Mouse (Mus musculus): ENCODE data around the gene Olfr139. TPM values are rescaled to one million over a fixed set of nuclear protein-coding genes. Genes with fewer than 3 reads are reported as not detected.

Olfr139 gene
- not detected for total RNA-seq (2021)
- long read RNA-seq, experiment 1: 0 reads
- long read RNA-seq, experiment 2: 0 reads

GRCm38 (mm10) chr11:74056451-74056850, at the start of gene Olfr139, which contains the start of gene Olfr399:
Gene Olfr139 (minus strand): TSS chr11:74056551.
Gene Olfr399 (minus strand): TSS chr11:74056615.
- intact Hi-C loops (cut with DNase I): no loop called here
- no peak for DNase-seq
- no peak for TF ChIP-seq CTCF (IDR thresholded peaks at IDR 0.05)
- Histone ChIP-seq H3K27ac (no peak within 1 kb of the TSS), H3K4me3 (no peak within 1 kb of the TSS)

- no peak for TF ChIP-seq CTCF (IDR thresholded peaks at IDR 0.05)
- DNase-seq: no peak
- Histone ChIP-seq H3K4me3 (no peak overlapping the region), H3K27ac (no peak overlapping the region)
- intact Hi-C loops (cut with DNase I): no loop called here
Measured at GRCm38 (mm10) chr11:74105066-74105465, 48.7 kb upstream of the Olfr139 start.

GRCm38 (mm10) chr11:74101507-74101906, 45.2 kb upstream of the Olfr139 start:
- Histone ChIP-seq H3K27ac (no peak overlapping the region), H3K4me3 (no peak overlapping the region)
- intact Hi-C loops (cut with DNase I): no loop called here
- no peak for TF ChIP-seq CTCF (IDR thresholded peaks at IDR 0.05)
- no peak for DNase-seq

GRCm38 (mm10) chr11:74100724-74101123, 44.4 kb upstream of the Olfr139 start:
- H3K27ac ChIP-seq: no peak overlapping the region
- no peak overlapping the region for H3K4me3 ChIP-seq
- TF ChIP-seq CTCF (IDR thresholded peaks at IDR 0.05): no peak
- intact Hi-C loops (cut with DNase I): no loop called here
- no peak for DNase-seq

- DNase-seq: no peak
- H3K27ac ChIP-seq: no peak within 1 kb of the TSS
- H3K4me3 ChIP-seq: no peak within 1 kb of the TSS
- intact Hi-C loops (cut with DNase I): no loop called here
- no peak for TF ChIP-seq CTCF (IDR thresholded peaks at IDR 0.05)
Measured at GRCm38 (mm10) chr11:74069655-74070054, 13.3 kb upstream of the Olfr139 start, which contains the start of gene Zfp616. Gene Zfp616 (plus strand): TSS chr11:74069955.

- H3K4me3 ChIP-seq: no peak overlapping the region
- intact Hi-C loops (cut with DNase I): no loop called here
- no peak overlapping the region for H3K27ac ChIP-seq
- no peak for TF ChIP-seq CTCF (IDR thresholded peaks at IDR 0.05)
- DNase-seq: no peak
Measured at GRCm38 (mm10) chr11:74051347-74051746, 5.0 kb downstream of the Olfr139 start.

Other genes with a start within 250 kb of the Olfr139 start
- not detected for gene Olfr392, start 239.5 kb downstream of the Olfr139 start, total RNA-seq (2021)
- gene Olfr393, start 205.1 kb downstream of the Olfr139 start, total RNA-seq (2021): not detected
- gene Olfr394, start 165.8 kb downstream of the Olfr139 start, total RNA-seq (2021): not detected
- gene Olfr395, start 147.3 kb downstream of the Olfr139 start, total RNA-seq (2021): not detected
- gene Olfr23, start 119.9 kb downstream of the Olfr139 start, total RNA-seq (2021): not detected
- gene Olfr397, start 95.7 kb downstream of the Olfr139 start, total RNA-seq (2021): not detected
- gene Olfr398, start 66.1 kb downstream of the Olfr139 start, total RNA-seq (2021): not detected
- gene Olfr399, start 64 bp upstream of the Olfr139 start, total RNA-seq (2021): not detected
- not detected for gene Zfp616, start 13.4 kb upstream of the Olfr139 start, total RNA-seq (2021)
- not detected for gene Olfr401, start 57.2 kb upstream of the Olfr139 start, total RNA-seq (2021)
- not detected for gene Olfr402, start 97.0 kb upstream of the Olfr139 start, total RNA-seq (2021)
- not detected for gene Olfr403, start 129.7 kb upstream of the Olfr139 start, total RNA-seq (2021)
- not detected for gene Olfr43, start 154.8 kb upstream of the Olfr139 start, total RNA-seq (2021)
- not detected for gene Olfr406, start 203.3 kb upstream of the Olfr139 start, total RNA-seq (2021)
- not detected for gene Olfr59, start 227.2 kb upstream of the Olfr139 start, total RNA-seq (2021)

Measured in gastrocnemius, adult 2 months (tissue).